Mouse (Mus musculus): ENCODE data around the gene Mthfd1l.

Gene Mthfd1l

DNA sequence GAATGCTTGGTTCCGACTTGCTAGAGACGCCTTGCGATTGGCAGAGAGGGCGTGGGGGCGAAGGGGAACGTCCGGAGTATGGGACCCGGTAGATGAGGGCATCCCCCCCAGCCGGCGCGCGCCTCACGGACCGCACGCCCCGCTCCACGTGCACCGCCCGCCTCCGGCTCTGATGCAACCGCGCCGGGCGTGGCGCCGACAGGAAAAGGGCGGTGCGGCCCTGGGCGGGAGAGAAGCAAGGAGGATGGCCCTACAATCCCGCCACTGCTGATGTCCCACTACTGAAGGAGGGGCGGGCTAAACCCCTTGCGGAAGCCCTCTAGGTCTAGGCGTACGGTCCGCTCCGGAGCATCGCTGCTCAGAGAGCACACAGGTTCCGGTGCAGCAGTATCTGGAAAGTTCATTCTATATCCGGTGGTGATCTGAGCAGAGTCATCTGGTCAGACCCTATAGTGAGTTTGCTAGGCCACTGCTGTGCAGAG, 712 bp downstream of the Mthfd1l start:
- in situ Hi-C loops (cut with MboI; ENCODE audit: low pct_unique_long_range_greater_than_20kb in 1 of 2, low sequenced_read_pairs in 2 of 2, unreplicated experiment in 1 of 2): no loop called here

DNA sequence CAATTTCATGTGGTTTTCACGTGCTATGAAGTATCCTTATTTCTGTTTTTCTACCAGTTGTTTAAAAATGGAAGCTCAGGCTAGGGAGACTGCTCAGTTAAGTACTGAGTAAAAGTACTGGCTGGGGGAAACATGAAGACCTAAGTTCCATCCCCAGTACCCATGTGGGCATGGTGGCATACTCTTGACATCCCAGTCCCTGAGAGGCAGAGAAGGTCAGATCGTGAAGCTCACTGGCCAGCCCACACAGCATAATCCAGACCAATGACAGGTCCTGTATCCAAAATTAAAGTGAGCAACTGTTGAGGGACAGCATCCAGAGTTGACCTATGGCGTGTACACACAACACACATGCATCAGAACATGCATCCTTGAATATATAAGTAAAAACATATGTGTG, 1.5 kb downstream of the Mthfd1l start:
- in situ Hi-C loops (cut with MboI; ENCODE audit: low pct_unique_long_range_greater_than_20kb in 1 of 2, low sequenced_read_pairs in 2 of 2, unreplicated experiment in 1 of 2): no loop called here

DNA sequence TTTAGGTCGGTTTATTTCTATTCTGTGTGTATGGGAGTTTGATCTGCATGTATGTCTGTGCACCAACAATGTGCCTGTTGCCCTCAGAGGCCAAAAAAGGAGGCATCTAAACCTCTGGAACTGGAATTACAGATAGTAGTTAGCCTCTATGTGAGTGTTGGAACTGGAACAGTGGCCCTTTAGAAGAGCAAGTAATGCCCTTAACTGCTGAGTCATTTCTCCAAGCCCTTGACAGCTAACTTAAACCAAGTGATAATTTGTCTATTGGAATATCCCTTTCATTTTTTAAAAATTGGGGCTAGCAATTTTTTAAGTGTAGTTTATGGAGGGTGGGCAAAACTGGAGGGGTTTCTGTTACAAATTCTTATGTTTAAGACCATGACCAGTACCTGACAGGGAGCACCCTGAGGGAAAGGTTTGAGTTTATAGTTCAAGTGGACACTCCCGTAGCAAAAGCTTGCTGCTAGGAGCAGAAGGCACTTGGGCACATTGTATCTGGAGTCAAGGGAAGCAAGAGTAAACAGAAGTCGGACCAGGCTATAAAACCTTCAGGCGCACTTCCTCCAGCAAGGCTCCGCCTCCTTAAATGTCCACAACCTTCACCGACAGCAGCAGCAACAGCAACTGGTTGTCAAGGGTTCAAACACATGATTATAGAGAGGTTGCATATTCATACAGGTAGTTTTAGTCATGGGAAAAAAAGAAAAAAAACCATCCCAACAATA, 3.1 kb downstream of the Mthfd1l start:
- in situ Hi-C loops (cut with MboI; ENCODE audit: low pct_unique_long_range_greater_than_20kb in 1 of 2, low sequenced_read_pairs in 2 of 2, unreplicated experiment in 1 of 2): no loop called here

DNA sequence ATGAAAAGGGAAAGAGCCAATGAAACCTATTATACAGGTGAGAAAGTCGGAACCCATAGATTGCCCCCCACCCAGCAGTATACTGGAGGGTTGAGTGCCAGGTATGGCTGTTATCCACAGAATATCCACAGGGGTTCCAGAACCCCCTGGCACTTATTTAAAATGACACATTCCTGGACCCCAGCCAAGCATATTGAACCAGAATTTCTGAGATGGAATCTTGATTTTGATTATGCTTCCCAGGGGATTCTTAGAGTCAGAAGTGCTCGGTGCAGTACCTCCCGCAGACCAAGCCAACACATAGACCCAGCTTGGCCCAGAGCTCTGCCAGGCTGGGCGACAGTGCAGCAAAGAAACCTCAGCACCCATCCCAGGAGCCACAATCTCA, 3.7 kb downstream of the Mthfd1l start:
- in situ Hi-C loops (cut with MboI; ENCODE audit: low pct_unique_long_range_greater_than_20kb in 1 of 2, low sequenced_read_pairs in 2 of 2, unreplicated experiment in 1 of 2): no loop called here

DNA sequence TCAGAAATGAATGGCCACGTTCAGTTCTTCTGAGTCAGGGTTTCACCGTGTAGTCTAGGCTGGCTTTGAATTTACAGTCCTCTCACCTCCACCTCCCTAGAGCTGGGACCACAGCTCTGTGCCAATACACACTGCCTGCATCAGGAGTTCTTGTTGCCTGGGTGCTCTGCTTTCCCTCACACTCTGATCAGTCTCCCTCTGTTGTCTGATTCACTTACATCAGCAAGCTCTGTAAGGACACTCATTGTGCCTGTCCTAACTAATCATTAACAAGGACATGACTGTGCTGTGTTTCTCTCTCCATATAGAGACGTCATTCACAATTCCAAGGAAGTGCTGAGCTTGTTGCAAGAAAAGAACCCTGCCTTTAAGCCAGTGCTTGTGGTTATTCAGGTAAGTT, 5.4 kb downstream of the Mthfd1l start:
- in situ Hi-C loops (cut with MboI; ENCODE audit: low pct_unique_long_range_greater_than_20kb in 1 of 2, low sequenced_read_pairs in 2 of 2, unreplicated experiment in 1 of 2): no loop called here

DNA sequence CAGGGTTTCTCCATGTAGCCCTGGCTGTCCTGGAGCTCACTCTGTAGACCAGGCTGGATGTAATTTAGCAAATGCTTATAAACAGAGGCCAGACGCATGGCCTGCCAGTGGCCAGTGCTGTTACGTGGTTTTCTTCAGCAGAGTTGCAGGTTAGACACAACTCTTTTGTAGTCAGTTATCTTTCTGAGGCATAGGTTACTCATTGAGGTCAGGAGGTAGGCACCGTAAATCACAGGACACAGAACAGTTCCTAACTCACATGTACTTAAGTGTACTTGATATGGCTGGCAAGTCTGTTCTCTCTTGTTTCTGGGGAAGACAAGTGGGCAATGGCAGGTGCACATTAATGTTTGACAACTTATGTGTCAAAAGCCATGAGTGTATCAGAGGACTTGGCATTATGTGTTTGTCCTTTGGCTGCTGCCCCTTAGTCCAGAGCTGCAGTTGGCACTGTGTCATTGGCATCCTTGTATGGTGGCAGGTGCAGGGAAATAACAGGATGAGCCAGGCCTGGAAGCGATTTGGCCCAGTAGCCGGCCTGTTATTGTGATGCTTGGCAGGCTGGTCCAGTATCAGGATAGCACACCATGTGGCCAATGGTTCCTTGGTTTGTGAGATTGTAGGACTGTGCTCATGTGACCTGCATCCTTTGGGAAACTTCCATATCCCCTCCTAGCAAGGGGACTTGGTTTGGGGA, 6.0 kb downstream of the Mthfd1l start:
- in situ Hi-C loops (cut with MboI; ENCODE audit: low pct_unique_long_range_greater_than_20kb in 1 of 2, low sequenced_read_pairs in 2 of 2, unreplicated experiment in 1 of 2): no loop called here

DNA sequence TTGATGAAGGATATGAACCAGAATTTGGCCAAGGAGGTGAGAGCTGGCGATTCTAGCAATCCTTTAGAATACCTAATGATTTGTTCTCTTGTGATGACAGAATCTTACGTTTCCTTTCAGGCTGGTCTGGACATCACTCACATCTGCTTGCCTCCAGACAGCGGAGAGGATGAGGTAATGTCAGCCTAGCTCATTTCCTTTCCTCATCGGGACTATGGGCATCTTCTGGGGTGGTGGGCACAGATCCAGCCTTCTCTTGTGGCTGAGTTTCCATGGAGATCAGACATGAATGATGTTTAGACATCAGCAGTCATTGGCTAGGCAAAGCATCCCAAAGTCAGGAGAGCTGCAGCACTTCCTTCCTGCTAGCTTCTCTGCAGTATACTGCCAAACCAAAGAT, 7.3 kb downstream of the Mthfd1l start:
- in situ Hi-C loops (cut with MboI; ENCODE audit: low pct_unique_long_range_greater_than_20kb in 1 of 2, low sequenced_read_pairs in 2 of 2, unreplicated experiment in 1 of 2): no loop called here

DNA sequence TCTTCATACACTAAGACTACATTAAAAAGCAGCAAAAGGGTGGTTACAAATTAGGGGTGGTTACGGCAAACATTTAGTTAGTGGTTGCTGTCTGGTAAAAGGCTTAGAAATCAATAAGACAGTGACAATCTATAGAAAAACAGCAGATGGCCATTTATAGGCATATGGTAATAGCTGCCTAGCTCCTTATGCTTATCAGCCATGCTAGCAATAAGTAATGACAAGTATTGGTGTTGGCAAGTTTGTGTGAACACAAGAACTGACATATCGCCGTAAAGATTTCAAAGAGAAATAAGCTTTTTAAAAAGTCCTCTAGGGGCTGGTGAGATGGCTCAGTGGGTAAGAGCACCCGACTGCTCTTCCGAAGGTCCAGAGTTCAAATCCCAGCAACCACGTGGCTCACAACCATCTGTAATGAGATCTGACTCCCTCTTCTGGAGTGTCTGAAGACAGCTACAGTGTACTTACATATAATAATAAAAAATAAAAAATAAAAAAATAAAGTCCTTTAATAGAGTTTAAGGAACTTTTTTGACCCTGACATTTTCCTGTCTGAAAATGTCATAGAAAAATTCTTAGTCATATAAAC, 17.5 kb downstream of the Mthfd1l start:
- in situ Hi-C loops (cut with MboI; ENCODE audit: low pct_unique_long_range_greater_than_20kb in 1 of 2, low sequenced_read_pairs in 2 of 2, unreplicated experiment in 1 of 2): no loop called here

DNA sequence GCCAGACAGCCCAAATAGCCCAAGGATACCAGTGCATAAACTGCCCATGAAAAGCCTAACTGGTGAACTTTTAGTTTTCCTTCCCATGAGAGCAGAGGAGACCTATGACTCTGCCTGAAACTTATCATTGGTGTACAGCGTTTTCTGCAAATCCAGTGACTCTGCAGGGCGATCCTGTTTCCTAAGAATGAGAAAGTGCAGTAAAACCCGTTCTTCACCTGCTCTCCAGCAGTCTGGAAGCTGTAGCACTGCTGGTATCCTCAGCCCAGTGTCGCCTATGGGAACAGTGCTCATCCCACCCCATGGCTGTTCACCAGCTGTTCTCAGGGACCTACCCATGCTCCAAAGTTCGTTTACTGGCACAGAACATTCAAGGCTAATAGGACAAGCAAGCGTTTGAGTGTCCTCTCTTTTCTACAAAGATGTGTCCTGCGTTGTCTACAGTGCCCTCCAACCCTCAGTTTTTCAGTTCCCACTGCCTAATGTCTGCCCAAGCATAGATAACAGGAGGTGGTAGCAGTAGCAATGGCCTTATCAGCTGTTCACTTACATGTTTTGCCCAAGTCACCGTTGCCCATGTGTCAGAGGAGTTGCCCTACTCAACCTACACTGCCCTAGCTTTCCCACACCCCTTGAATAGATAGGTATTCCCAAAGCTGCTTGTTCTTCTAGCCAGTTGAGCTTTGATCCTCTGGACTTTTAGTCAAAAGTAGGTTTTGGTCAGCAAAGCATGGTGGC, 20.6 kb downstream of the Mthfd1l start:
- in situ Hi-C loops (cut with MboI; ENCODE audit: low pct_unique_long_range_greater_than_20kb in 1 of 2, low sequenced_read_pairs in 2 of 2, unreplicated experiment in 1 of 2): no loop called here

DNA sequence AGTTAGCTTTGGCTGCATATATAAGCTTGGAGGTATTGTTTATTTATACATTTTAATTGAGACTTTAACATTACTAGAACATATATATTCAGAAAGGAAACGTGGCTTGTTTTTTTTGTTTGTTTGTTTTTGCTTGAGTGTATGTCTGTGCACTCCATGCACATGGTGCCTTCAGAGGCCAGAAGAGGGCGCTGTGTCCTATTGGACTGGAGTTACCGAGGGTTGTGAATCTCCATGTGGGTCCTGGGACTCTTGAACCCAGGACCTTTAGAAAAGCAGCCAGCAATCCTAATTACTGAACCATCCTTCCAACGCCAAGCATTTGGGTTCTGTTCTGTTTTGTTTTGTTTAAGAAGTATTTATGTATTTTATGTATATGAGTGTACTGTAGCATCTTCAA, 22.4 kb downstream of the Mthfd1l start:
- in situ Hi-C loops (cut with MboI; ENCODE audit: low pct_unique_long_range_greater_than_20kb in 1 of 2, low sequenced_read_pairs in 2 of 2, unreplicated experiment in 1 of 2): no loop called here

DNA sequence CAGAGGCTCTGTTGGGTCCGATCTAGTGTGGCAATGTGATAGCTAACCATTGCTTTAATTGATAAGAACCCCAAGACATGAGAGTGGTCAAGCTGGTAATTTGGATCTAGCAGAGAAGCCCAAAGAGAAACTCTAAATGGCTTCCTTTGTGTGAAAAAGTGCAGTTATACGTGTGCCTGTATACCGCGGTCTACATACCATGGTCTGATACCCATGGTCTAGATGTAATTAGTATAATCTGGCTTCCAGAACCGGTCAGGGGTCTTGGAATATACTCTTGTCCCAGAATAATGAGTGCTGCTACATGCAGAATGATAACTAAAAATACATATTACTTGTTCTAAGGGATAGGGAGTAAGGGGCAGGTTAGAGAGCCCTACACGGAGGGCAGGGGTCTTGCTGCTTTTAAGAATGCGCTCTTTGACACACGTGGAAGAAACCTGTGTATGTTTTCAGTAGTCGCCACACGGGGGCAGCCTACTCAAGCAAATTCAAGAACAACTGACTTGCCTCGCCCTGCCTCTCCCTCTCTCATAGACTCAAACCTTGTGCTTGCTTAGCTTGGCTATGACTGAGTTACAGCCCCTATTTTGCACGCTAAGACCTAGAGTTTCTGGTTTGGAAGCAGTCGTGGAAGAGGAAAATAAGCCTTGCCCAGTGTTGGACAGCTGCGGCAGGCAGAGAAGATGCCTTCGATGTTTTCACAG, 23.4 kb downstream of the Mthfd1l start:
- in situ Hi-C loops (cut with MboI; ENCODE audit: low pct_unique_long_range_greater_than_20kb in 1 of 2, low sequenced_read_pairs in 2 of 2, unreplicated experiment in 1 of 2): no loop called here

DNA sequence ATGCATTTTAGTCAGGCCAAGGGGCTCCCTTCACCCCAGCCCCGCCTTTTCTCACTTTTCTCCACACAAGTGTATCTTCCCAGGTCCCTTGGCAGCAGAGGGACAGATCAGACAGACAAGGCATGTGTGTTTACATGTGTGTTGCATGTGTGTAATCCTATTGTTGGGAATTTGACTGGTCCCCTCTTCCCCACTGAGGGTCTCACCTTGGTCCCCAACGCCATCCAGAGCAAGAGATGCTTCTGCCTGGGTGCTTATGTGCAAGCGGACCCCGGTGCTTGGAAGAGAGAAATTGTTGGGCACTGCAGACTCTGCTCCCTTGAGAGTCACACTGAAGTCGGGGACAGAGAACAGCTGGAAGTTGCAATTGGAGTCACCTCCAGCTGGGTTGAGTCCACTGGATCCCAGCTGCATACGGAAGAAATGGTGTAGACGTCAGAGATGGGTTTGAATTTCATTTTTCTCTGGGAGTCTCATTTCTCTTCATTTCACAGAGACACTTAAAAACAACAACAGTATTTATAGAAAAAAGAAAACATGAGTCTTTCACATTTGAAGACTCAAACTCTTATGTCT, 25.0 kb downstream of the Mthfd1l start:
- in situ Hi-C loops (cut with MboI; ENCODE audit: low pct_unique_long_range_greater_than_20kb in 1 of 2, low sequenced_read_pairs in 2 of 2, unreplicated experiment in 1 of 2): no loop called here

DNA sequence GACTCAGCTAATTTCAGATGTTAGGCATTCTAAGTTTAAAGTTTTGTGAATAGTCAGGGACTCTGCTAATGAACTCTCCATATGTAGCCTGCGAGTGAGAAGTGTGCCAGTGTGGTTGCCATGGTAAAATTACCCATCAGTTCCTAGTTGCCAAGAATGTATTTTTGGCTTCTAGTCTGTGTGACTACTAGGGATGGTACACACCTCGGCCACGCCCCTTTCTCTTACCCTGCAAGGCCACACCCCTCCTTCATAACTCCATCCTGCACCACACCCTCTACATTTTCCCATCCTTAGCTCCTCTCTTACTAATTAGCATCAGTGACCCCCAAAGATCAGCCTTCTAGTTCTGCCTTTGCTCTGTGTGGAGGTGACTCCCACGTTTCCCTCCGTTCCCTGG, 29.8 kb downstream of the Mthfd1l start:
- in situ Hi-C loops (cut with MboI; ENCODE audit: low pct_unique_long_range_greater_than_20kb in 1 of 2, low sequenced_read_pairs in 2 of 2, unreplicated experiment in 1 of 2): no loop called here

DNA sequence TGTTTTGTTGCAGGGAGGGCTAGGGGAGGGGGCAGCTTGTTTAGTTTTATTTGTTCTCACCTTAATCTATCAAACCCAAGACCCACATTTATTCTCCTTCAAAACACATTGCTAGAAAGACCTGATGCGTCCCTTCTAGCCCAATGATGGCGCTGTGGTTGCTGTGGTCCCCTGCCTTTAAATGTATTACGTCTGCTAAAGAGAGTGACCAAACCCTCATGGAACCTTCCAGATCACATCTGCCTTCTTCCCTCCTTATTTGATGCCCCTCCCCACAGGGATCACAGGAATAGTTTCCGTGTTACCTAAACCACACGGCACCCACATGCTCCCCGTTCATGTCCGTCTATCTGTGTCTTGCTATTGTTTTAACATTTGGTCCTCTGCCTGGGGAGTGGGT, 32.3 kb downstream of the Mthfd1l start:
- in situ Hi-C loops (cut with MboI; ENCODE audit: low pct_unique_long_range_greater_than_20kb in 1 of 2, low sequenced_read_pairs in 2 of 2, unreplicated experiment in 1 of 2): no loop called here

DNA sequence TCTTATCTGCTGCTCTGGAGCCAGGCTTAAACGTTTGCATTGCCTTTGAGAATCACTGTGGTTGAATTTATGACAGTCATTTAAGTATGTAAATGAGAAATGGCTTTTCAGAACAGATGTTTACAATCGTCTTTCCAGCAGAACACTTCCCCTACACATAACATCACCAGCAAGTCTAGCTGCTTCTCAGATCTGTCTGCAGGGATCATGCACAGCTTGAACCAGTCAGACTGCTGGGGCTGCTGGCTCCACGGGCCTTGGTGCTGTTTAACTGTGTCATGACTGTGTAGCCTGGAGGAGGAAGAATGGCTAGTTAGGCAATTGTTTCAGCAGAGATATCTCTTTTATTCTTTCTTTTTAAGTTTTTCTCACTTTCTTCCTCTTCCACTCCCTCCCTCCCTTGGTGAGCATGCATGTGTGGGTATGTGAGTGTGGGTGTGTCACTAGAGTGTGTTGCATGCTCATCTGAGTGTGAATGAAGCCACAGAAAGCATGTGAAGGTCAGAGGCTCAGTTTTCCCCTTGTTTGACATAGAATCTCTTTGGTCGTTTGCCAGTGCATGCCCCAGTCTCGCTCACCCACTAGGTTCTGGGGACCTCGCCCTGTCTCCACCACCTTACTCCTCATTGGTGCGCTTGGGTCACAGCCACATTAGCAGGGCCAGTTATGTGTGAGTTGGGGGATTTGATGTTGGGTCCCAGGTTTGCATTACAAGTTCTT, 33.5 kb downstream of the Mthfd1l start:
- in situ Hi-C loops (cut with MboI; ENCODE audit: low pct_unique_long_range_greater_than_20kb in 1 of 2, low sequenced_read_pairs in 2 of 2, unreplicated experiment in 1 of 2): no loop called here

DNA sequence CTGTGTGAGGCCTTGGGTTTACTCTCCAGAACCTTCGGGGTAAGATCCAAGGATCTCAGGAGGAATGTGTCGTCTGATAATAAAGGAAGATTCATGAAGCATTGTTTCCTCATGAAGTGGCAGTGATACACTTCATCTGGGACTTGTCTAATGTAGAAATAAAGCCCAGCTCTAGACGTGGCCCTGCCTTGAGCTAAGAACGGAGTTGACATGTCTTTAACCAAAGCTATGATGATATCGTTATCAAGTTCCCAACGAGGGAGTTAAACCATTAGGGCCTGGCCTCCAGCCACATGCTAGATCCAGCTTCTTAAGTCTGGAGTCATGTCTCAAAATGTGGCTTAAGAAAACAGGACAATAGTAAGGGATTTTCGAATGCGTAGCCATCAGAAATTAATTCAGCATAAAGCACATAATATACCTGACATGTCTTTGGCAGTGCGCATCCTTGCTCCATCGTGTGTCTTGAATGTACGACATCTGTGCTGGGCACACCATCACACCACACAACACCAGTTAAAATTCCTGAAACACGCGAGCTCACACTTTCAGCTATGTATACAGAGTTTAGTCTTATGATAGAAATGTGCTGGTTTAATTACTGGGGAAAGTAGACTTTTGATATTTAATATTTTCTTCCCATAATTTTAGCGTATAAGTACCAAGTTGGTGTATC, 49.8 kb downstream of the Mthfd1l start:
- in situ Hi-C loops (cut with MboI; ENCODE audit: low pct_unique_long_range_greater_than_20kb in 1 of 2, low sequenced_read_pairs in 2 of 2, unreplicated experiment in 1 of 2): no loop called here

DNA sequence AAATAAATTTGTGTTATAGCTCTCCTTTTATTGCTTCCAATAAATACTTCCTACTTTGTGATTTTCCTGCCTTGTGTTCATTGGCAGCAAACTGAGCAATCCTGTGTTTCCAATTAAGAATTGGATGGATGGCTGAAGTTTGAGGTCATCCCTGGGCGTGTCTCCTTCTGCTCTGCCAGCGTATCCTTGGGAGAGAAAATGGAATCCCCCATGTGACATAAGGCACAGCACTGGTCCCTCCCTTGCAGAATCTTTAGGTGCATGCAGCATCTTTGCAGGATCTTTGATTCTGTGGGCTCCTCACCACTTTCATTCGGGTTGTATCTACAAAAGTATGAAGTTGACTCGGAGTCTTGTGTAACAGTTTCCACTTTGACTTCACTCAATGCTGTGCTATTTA, 53.7 kb downstream of the Mthfd1l start:
- in situ Hi-C loops (cut with MboI; ENCODE audit: low pct_unique_long_range_greater_than_20kb in 1 of 2, low sequenced_read_pairs in 2 of 2, unreplicated experiment in 1 of 2): no loop called here

All from mouse embryonic stem cell (cell line).